Mouse (Mus musculus) retina, postnatal 7 days (tissue): Measurements from ENCODE around the gene Gria1.

ENCODE experiments used
- DNase-seq: peaks from one replicate; pipeline ENCODE4 v3.0.0-alpha.2; 2012; ENCODE audit warnings: low read depth, low spot score

The Gria1 gene

GRCm38 (mm10) chr11:57051666-57052562, 40.7 kb downstream of the Gria1 start:
- no peak for DNase-seq

GRCm38 (mm10) chr11:57062441-57062840, 51.3 kb downstream of the Gria1 start:
- DNase-seq: no peak

DNA sequence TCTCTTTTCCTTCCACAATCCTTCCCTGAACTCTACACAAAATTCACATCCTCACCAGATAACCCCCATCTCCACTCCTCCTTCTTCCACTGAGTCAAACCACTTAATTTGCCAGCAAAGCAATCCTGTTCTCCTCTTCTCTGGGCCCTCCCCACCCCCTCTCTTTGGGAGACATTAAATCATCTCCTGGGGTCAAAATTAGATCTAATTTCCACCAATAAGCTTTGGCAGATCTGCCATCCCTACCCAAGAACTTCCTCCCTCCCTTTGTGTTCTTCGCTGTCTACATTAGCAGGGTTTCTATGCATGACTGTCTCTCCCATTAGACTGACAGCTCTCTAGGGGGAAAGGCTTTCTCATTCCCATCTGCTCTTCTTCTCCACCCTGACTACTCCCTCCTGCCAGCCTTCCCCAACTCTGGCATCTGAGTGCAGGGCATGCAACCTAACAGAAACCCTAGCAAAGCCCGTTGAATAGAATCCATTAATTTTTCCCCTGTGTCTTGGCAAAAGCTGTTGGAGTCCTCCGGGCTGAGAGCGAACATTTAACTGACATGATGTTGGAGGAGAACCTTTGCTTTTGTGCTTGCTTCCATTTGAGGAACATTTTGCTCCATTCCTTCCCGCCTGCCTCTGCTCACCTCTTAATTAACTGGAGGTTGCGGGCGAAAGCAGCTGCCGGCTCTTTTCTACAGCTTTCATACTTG, 59.2 kb downstream of the Gria1 start:
- no peak for DNase-seq

GRCm38 (mm10) chr11:57072171-57072570, 61.0 kb downstream of the Gria1 start:
- no peak for DNase-seq

- DNase-seq: no peak
Observed at GRCm38 (mm10) chr11:57079423-57079822, 68.2 kb downstream of the Gria1 start.

DNA sequence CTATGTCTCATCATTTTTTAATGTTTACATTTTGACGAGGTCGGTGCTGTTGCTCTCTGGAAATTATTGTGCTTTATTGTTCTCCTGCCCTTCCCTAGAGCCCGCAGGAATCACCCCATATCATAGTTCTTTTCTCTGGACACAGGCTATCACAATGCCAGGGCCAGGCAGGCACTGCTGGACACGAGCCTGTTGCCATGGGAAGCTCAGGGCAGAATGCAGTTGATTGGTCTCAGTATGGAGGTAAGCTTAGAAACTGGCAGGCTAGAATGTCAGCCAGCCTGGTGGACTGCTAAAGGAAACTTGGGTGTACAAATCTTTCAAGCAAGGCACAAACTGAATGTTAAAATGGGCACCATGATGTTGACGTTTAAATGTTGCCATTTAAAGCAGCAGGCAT, 78.3 kb downstream of the Gria1 start:
- no peak for DNase-seq

DNA sequence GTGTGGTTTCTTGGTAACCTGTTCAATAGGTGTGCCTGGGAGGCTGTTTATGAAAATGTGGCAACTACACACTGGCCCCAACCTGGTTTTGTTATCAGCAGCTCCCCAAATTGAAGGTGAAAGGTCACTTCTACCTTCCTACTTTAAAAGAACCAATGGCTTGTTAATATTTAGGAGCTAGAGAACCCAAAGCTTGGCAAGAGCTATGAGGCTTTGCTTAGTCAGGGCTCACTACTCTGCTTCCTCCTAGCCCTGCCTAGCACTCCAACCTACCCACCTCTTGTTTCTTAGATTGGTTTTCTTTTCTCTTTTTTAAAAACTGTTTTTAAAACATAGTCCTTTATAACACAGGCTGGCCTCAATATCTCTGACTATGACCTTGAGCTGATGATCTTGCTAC, 79.5 kb downstream of the Gria1 start:
- no peak for DNase-seq

DNA sequence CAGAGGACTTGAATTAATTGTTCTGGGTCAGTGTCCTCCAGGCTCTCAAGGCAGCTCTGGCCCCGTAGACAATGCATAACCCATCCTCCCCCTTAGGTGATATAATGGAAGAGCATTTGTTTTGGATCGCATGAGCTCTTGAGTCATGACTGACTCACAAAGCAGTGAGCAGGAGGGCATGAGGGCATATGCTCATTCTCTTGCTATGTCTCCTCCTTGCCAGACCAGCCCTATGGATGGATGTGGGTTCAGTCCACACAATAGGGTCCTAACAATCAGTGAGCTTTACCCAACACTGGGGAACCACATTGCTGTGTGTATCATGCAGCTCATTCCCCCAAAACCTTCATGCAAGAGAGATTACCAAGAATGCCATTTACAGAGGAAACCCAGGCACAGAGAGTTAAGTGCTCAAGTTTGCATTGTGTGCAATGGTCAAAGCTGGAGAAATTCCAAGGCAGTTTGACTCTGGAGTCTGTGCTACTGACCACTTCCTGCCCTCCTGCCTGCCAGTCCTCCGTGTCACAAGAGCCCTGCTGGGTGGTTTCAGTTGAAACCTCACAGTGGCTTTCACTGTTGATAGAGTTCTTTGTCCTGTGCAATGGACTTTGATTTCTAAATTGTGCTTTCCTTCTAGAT, 80.2 kb downstream of the Gria1 start:
- DNase-seq: no peak

DNA sequence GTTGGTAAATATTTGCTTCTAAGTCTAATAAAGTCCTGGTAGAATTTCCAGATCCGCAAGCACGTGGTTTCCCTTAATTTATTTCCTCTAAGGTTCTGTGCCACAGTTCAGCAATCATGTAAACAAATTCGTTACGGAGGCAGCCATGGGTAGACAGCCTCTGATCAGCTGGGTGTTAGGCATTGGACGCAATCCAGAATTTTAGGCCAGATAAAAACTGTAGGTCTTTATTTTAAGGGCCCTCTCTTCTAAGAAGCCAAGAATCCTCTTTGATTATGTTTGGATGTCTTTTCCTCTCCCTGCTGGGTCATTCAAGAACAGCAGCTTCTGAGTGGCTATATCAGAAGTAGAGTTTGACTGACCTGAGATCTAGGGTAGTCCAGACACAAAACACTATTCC, 89.3 kb downstream of the Gria1 start:
- DNase-seq: no peak

DNA sequence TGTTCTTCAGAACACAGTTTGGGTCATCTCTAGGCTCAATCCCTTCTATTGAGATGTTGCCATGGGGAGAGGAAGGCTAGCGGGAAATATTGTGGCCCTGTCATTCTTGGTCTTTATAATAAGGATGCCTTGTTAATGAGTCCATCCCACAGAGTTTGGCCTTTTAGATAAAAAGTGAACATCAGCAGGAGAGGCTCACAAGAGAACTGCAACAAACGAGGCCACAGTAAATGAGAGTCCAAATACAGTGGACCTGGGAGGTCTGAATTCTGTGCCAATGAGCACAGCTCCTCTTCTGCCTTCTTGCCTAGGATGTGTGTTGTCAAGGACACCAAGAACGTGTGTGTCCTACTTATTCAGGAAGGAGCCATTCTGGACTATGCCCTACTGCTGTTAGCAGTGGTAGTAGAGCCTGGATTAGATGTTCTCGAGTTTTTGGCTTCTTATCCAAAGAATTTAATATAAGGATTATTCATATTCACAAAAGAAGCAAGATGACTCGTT, 92.6 kb downstream of the Gria1 start:
- DNase-seq: no peak

- DNase-seq: no peak
Observed at GRCm38 (mm10) chr11:57105683-57106082, 94.5 kb downstream of the Gria1 start.

DNA sequence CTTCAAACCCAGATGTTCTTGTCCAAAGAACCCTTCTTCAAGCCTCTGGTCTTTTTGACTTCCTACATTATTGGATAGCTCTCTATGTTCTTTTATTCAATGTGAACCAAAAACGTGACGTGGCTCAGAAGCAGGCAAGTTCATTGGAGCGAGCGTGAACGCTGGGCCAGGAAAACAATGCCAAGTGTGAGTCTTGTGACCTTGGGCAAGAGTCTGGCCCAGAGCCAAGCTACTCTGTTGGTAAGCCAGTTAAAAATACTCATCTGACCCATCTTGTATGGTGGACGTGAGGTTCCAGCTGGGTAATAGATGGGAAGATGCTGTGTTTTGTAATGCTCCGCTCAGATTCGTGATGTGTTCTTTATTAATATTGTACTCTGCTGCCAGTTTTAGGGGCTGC, 101.2 kb downstream of the Gria1 start:
- DNase-seq: no peak

DNA sequence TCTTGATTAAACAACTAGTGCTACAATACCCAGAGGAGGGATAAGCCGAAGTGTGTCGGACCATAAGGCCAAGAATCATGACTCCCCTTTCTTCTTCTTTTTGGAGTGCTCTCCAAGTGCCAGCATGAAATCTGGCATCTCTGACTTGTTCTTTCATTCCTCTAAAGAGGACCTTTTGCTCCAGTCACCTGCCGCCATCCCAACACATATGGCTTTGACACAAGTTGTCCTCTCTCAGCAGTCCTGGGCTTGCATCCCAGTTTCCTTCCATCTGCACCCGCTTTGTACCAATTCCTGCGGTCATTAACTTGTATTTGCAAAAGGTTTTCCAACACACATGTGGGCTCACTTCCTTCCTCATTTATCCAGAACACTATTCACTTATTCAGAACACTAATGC, 103.2 kb downstream of the Gria1 start:
- no peak for DNase-seq

DNA sequence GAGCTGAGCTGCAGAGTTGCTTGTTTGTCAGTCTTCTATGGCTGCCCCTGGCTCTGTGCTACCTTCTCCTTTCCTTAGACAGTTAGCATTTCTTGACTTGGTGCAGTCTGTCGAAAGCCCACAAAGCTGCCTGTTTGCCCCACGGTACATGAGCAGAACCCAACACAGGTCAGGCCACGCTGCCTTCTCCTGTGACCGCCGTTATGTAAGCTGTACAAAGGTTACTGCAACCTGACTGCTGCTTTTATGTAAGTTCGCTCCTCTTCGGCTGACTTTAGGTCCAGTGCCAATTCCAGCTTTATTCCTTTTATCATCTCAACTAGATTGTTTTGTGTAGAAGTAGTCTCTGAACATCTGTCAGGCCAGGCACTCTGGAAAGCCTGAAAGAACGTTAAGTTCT, 115.9 kb downstream of the Gria1 start:
- DNase-seq: no peak

- no peak for DNase-seq
Observed at GRCm38 (mm10) chr11:57140162-57140780, 129.1 kb downstream of the Gria1 start.

DNA sequence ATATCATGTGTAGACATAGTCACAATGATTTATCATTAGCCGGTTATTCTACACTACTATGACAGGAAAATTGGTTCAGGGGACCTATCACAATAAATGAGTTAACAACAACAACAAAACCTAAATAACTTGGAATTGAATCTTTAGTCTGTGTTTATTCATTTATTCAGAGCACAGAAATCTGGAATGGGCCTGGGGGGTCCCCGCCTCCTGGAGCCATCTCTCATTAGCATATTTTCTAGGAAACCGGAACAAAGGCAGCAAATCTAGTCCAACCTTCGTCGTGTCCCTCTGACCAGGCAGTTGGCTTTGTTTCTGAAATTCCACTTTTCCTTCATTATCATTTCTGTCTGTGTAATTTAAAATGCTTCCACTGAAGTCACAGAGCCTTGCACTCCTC, 132.5 kb downstream of the Gria1 start:
- no peak for DNase-seq

DNA sequence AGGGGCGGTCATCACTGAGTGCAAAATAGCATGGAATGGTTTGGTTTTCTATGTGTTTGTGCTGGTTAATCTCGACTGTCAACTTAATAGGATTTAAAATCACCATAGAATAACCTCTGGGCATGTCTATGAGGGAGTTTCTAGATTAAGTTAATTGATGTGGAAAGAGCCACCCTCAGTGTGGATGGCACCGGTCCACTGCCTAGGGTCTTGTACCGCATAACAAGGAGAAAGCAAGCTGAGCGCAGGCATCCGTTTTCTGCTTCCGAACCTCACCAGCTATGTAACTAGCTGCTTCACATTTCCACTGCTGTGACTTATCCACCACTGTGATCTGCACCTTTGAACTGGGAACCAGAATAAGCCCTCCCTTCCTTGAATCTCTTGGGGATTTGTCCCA, 134.0 kb downstream of the Gria1 start:
- no peak for DNase-seq

GRCm38 (mm10) chr11:57145704-57146103, 134.5 kb downstream of the Gria1 start:
- no peak for DNase-seq

DNA sequence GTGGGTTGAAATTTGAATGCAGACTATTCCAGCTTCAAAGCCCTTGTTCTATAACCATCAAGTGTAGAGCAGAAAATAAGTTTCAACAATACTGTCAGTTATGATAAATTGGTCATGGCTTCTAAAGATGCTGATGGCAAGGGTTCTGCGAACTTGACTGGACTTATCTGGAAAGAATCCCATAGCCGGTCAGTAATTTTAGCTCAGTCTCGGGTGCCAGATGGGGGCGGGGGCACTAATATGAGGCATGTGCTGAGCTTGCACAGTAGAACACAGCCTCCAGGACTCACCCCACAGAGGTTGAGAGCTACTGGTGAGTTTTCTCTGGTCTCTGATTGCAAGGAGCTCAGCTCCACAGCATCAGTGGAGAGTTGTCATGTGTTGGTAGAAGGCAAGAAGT, 140.5 kb downstream of the Gria1 start:
- no peak for DNase-seq

DNA sequence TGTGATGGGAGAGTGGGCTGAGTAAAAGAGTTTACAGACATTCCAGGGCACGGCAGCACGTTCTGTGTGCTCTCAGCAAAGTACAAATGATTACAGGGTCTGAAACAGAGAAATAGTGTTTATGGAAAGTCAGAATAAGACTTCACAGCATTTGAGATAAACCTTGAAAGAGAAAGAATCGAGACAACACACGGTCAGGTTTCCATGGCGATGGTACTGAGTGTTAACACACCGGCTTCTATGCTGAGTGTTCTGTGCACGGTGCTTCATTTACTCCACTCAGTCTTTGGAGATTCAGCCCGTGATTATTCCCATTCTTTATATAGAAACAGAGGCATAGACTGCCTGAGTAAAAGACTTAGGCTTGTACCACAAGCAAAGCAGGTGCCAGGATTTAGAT, 143.8 kb downstream of the Gria1 start:
- DNase-seq: no peak

DNA sequence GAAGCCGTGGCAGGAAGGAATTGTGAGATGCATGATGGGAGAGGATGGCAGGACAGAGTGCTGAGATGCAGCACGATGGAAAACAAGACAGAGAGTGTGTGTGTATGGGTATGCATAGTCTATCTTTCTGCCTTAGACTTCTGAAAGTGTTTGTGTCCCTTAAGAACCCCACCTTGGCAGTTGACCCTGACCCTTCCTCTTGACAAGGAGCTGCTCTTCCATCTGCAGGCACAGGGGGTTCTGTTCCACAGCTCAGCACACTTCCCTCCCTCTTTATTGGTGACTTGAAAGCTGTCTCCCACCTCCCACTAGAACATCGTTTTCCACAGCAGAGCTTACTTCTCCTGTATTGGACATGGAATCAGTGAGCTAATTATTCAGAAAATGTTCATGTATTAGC, 148.2 kb downstream of the Gria1 start:
- DNase-seq: no peak

DNA sequence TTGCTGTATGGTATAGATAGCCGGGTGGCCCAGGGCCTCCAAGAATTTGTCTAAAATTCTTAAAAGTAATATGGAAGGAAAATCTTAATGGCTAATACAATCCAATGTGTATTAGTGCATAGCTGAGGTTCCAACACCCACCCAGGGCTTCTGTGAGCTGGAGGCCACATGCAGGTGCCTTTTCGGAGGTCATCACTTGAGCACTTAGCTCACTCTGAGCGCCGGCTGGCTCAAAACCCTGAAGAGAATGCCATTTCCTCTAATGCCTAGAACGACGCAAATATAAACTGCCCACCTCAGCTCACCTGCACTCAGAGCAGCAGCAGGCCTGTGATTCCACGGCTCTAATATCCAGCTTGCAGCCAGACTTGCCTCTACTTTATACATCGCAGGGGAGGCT, 148.9 kb downstream of the Gria1 start:
- DNase-seq: no peak
